Mouse (Mus musculus) liver, embryonic 14.5 days (tissue): Measurements from ENCODE around the gene Simc1. TPM values are rescaled to one million over a fixed set of nuclear protein-coding genes. Genes with fewer than 3 reads are reported as not detected.

Experiments used
- ATAC-seq: fragments of 200-750 bp; cut with Nextera tagmentation; 2 replicates; pipeline ENCODE4 v1.8.0; 2017; ENCODE audit warnings: moderate number of reproducible peaks, mild to moderate bottlenecking, moderate library complexity; ENCODE audit not compliant: insufficient read depth
- DNase-seq, 3 experiments: peaks; one replicate each; pipeline ENCODE4 v3.0.0-alpha.2; 2012 to 2013; ENCODE audit warnings: low read depth in 3 of 3, low spot score in 3 of 3
- H3K27ac ChIP-seq: fragments of 300-500 bp; sonication (generic); 2 replicates; pipeline ENCODE4 v1.5.1; 2014; ENCODE audit warnings: moderate library complexity, mild to moderate bottlenecking, control low read depth, inconsistent platforms
- H3K27me3 ChIP-seq: fragments of 300-500 bp; sonication (generic); 2 replicates; pipeline ENCODE4 v1.6.1; 2014; ENCODE audit warnings: mild to moderate bottlenecking, low read length, moderate library complexity; ENCODE audit not compliant: control insufficient read depth, insufficient read depth
- H3K36me3 ChIP-seq: fragments of 300-500 bp; sonication (generic); replicated peaks from 2 replicates; pipeline ENCODE4 v1.6.1; 2014; ENCODE audit warnings: low read depth; ENCODE audit not compliant: control insufficient read depth, insufficient read depth
- H3K4me1 ChIP-seq, 2 experiments: fragments of 200-500 bp in 1 of 2; fragments of 300-500 bp in 1 of 2; sonication (generic) in 1 of 2; replicated peaks; 2 replicates each; pipeline ENCODE4 v1.6.1; 2012 to 2014; ENCODE audit warnings: antibody characterized with exemption in 1 of 2, inconsistent platforms in 1 of 2, low read length in 1 of 2; ENCODE audit not compliant: control insufficient read depth in 2 of 2, insufficient read depth in 2 of 2
- H3K4me2 ChIP-seq: fragments of 300-500 bp; sonication (generic); 2 replicates; pipeline ENCODE4 v1.6.1; 2014; ENCODE audit warnings: low read depth, mild to moderate bottlenecking, control low read depth, moderate library complexity
- H3K4me3 ChIP-seq, 2 experiments: fragments of 200-500 bp in 1 of 2; fragments of 300-500 bp in 1 of 2; sonication (generic) in 1 of 2; 2 replicates each; pipeline ENCODE4 v1.5.1; 2012 to 2014; ENCODE audit warnings: low read depth in 2 of 2, low read length in 2 of 2, mild to moderate bottlenecking in 2 of 2, control low read depth in 1 of 2, inconsistent platforms in 1 of 2, moderate library complexity in 1 of 2; ENCODE audit not compliant: insufficient read depth in 1 of 2
- H3K9ac ChIP-seq: fragments of 300-500 bp; sonication (generic); replicated peaks from 2 replicates; pipeline ENCODE4 v1.6.1; 2014; ENCODE audit warnings: mild to moderate bottlenecking, control low read depth, moderate library complexity
- H3K9me3 ChIP-seq: fragments of 300-500 bp; sonication (generic); 2 replicates; pipeline ENCODE4 v1.6.1; 2016; ENCODE audit warnings: low read length, mixed read lengths; ENCODE audit not compliant: control insufficient read depth
- CTCF ChIP-seq: IDR thresholded peaks from 2 replicates; pipeline ENCODE4 v1.5.1; 2016; ENCODE audit warnings: antibody characterized with exemption, low read depth, control low read depth
- EP300 ChIP-seq: IDR thresholded peaks from 2 replicates; pipeline ENCODE4 v1.6.1; 2016; ENCODE audit warnings: antibody characterized with exemption, low read depth
- WGBS: fragments of 180-500 bp; shearing (Covaris S2); extraction: QIAGEN DNeasy Blood & Tissue Kit; methylation state at CpG from one replicate; pipeline ENCODE4 v1.1.7; 2014; ENCODE audit not compliant: insufficient replicate concordance; 5-methylcytosine and 5-hydroxymethylcytosine counted together
- polyA plus RNA-seq, 2 experiments: library from polyadenylated mRNA; depleted of rRNA in 1 of 2; stranded (reverse) in 1 of 2; unstranded in 1 of 2; fragments of >200 nt; fragmentation: Nextera tagmentation in 1 of 2; extraction: Ambion mirVana in 1 of 2; gene quantifications; 2 replicates each; pipeline versions ENCODE4 v1.2.1 to v1.2.3; 2012 to 2014

The Simc1 gene
- polyA plus RNA-seq, 2 experiments = 2.0 to 2.8 TPM

- H3K4me2 ChIP-seq = no peak overlapping the region
- H3K4me1 ChIP-seq = peaks cover 8 to 16% of the 10 kb centered on the region in 2 experiments
- H3K9me3 ChIP-seq = no peaks in the 10 kb centered on the region
- 41% methylated on average over 1 of the region's 1 CpGs for WGBS
- no peak for DNase-seq
- H3K4me3 ChIP-seq = no peak overlapping the region
- H3K36me3 ChIP-seq = no peaks in the 10 kb centered on the region
- TF ChIP-seq EP300 = no peak
- no peak for TF ChIP-seq CTCF
- no peak overlapping the region for H3K27ac ChIP-seq
- no peak overlapping the region for H3K9ac ChIP-seq
- no peak for ATAC-seq
- no peaks in the 10 kb centered on the region; the same call in 1 of the 2 replicates for H3K27me3 ChIP-seq
Measured at GRCm38 (mm10) chr13:54569282-54569681, 65.7 kb downstream of the Simc1 start.

- Histone ChIP-seq H3K9me3 (no peaks in the 10 kb centered on the region), H3K4me1 (peaks cover 8 to 15% of the 10 kb centered on the region in 2 experiments), H3K36me3 (no peaks in the 10 kb centered on the region), H3K27me3 (no peaks in the 10 kb centered on the region; the same call in 1 of the 2 replicates), H3K9ac (no peak overlapping the region), H3K27ac (no peak overlapping the region), H3K4me2 (no peak overlapping the region), H3K4me3 (no peak overlapping the region)
- no peak for ATAC-seq
- no peak for DNase-seq
- no peak for TF ChIP-seq EP300
- TF ChIP-seq CTCF = no peak
- 61% methylated on average over 4 of the region's 4 CpGs for WGBS
Measured at GRCm38 (mm10) chr13:54570736-54571135, 67.2 kb downstream of the Simc1 start.

GRCm38 (mm10) chr13:54571637-54572036, 68.1 kb downstream of the Simc1 start:
- H3K27ac ChIP-seq = no peak overlapping the region
- no peaks in the 10 kb centered on the region; the same call in 1 of the 2 replicates for H3K27me3 ChIP-seq
- H3K36me3 ChIP-seq = no peaks in the 10 kb centered on the region
- WGBS = 52% methylated on average over 2 of the region's 2 CpGs
- no peak overlapping the region for H3K4me2 ChIP-seq
- no peak for DNase-seq
- H3K9ac ChIP-seq = no peak overlapping the region
- H3K9me3 ChIP-seq = no peaks in the 10 kb centered on the region
- no peak for ATAC-seq
- TF ChIP-seq EP300 (no peak), CTCF (no peak)
- no peak overlapping the region for H3K4me3 ChIP-seq
- peaks cover 5 to 10% of the 10 kb centered on the region in 2 experiments; a peak in 3 of 4 replicates for H3K4me1 ChIP-seq

GRCm38 (mm10) chr13:54572621-54573020, 69.0 kb downstream of the Simc1 start:
- Histone ChIP-seq H3K27me3 (no peaks in the 10 kb centered on the region; the same call in 1 of the 2 replicates), H3K36me3 (no peaks in the 10 kb centered on the region), H3K4me1 (peaks cover 5 to 10% of the 10 kb centered on the region in 2 experiments; a peak in 3 of 4 replicates), H3K27ac (no peak overlapping the region), H3K9ac (no peak overlapping the region), H3K4me2 (no peak overlapping the region), H3K9me3 (no peaks in the 10 kb centered on the region), H3K4me3 (no peak overlapping the region)
- ATAC-seq (no peak), DNase-seq (no peak)
- TF ChIP-seq CTCF (no peak), EP300 (no peak)
- WGBS = 62% methylated on average over 4 of the region's 4 CpGs

- peak within 1 kb of the TSS; percentile 64 to 79 for H3K4me3 ChIP-seq
- H3K4me2 ChIP-seq = peak within 1 kb of the TSS; percentile 94
- TF ChIP-seq CTCF = peak; percentile 30
- TF ChIP-seq EP300 = no peak
- peaks cover 5 to 6% of the 10 kb centered on the region in 2 experiments; a peak in 3 of 4 replicates for H3K4me1 ChIP-seq
- under 1% methylated on average over 53 of the region's 55 CpGs for WGBS
- H3K27me3 ChIP-seq = no peaks in the 10 kb centered on the region; the same call in 1 of the 2 replicates
- no peak within 1 kb of the TSS for H3K27ac ChIP-seq
- no peaks in the 10 kb centered on the region for H3K9me3 ChIP-seq
- ATAC-seq (peak; percentile 75), DNase-seq (no peak)
- peak within 1 kb of the TSS; percentile 72 for H3K9ac ChIP-seq
- no peaks in the 10 kb centered on the region for H3K36me3 ChIP-seq
Measured at GRCm38 (mm10) chr13:54574854-54575481, 71.4 kb downstream of the Simc1 start, which contains the start of gene Arl10. Gene Arl10 (plus strand): TSS chr13:54575015.
